Mouse (Mus musculus) ES-Bruce4 (cell line): ENCODE data around the gene Usp8.

Experiments
- CTCF ChIP-seq: IDR thresholded peaks from one replicate; pipeline ENCODE4 v1.8.1; 2011; ENCODE audit warnings: low read depth, low read length
- EP300 ChIP-seq: IDR thresholded peaks from 2 replicates; pipeline ENCODE4 v1.6.1; 2011; ENCODE audit warnings: low read depth, low read length; ENCODE audit not compliant: insufficient read depth
- POLR2A ChIP-seq: IDR thresholded peaks from one replicate; pipeline ENCODE4 v1.8.1; 2011; ENCODE audit warnings: low read length; ENCODE audit not compliant: insufficient read depth

- TF ChIP-seq CTCF (no peak), POLR2A (no peak), EP300 (no peak)
Measured at GRCm38 (mm10) chr2:126729207-126729606, 22.1 kb downstream of the Usp8 start.
